32 mouse cellular contexts compared by ENCODE assay signal in the genomic region with DNA sequence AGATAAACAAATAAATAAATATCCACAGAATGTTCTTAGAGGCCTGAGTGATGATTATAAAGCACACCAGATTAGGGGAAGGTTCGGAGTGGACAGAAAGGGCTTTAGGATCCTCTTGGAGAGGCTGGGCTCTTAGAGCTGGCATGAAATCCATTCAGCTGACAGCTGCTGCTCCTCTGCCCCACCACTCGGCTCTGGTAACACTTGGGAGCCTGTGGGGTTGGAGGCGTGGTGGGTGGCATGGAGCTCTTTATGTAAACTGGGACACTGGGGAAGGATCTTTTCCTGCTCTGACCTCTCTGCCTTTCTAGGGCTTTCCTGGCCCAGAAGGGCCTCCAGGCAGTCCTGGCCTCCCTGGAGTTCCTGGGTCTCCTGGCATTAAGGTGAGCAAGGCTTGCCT. TPM values are rescaled to one million over a fixed set of nuclear protein-coding genes. Genes with fewer than 3 reads are reported as not detected.
"Had no signal": no experiment of that assay in that cellular context is flagged by ENCODE, and none has a peak within 500 bp of the region (broad histone marks: within the 10 kb centered on the region; RNA-seq: fewer than 3 reads in every experiment).

No protein-coding gene starts in this region.

- ATAC-seq: forebrain, embryonic 16.5 days; hindbrain, embryonic 16.5 days; inflammation-experienced regulatory T-cells, adult 6 months had no signal

- H3K4me2 ChIP-seq: heart, embryonic 11.5 days; heart, embryonic 13.5 days; heart, embryonic 15.5 days; hindbrain, embryonic 12.5 days; hindbrain, embryonic 14.5 days; intestine, embryonic 15.5 days; limb, embryonic 12.5 days; liver, embryonic 11.5 days; liver, embryonic 13.5 days had no signal

- H3K4me1 ChIP-seq: heart, embryonic 13.5 days; heart, embryonic 15.5 days; hindbrain, embryonic 12.5 days; intestine, embryonic 15.5 days; limb, embryonic 12.5 days; liver, embryonic 13.5 days had no signal

- H3K27me3 ChIP-seq: hindbrain, embryonic 12.5 days; intestine, embryonic 15.5 days; limb, embryonic 12.5 days; liver, embryonic 13.5 days had no signal

- H3K36me3 ChIP-seq: heart, embryonic 13.5 days; heart, embryonic 15.5 days; hindbrain, embryonic 12.5 days; intestine, embryonic 15.5 days; limb, embryonic 10.5 days; limb, embryonic 12.5 days; liver, embryonic 13.5 days had no signal

- DNase-seq: gastrocnemius, postnatal 10 days; heart, adult 11 months; heart, adult 2 months; heart, postnatal 14 days; heart, postnatal 36 days; kidney, adult 18-20 months; kidney, adult 8-10 months; kidney, postnatal 10 days; kidney, postnatal 25 days; kidney, postnatal 4 days; liver; liver, embryonic 13.5 days had no signal

- H3K9ac ChIP-seq: heart, embryonic 13.5 days; heart, embryonic 15.5 days; hindbrain, embryonic 12.5 days; hindbrain, embryonic 14.5 days; intestine, embryonic 15.5 days; limb, embryonic 12.5 days; liver, embryonic 13.5 days had no signal

- H3K27ac ChIP-seq: heart, adult 2 months; heart, embryonic 13.5 days; heart, embryonic 15.5 days; hindbrain, embryonic 12.5 days; hindbrain, embryonic 14.5 days; intestine, embryonic 15.5 days; layer of hippocampus, adult 2 months; left cerebral cortex, adult 2 months; limb, embryonic 10.5 days; limb, embryonic 12.5 days; liver, embryonic 13.5 days had no signal

- H3K4me3 ChIP-seq: heart, adult 2 months; heart, embryonic 13.5 days; heart, embryonic 15.5 days; hindbrain, embryonic 12.5 days; intestine, embryonic 15.5 days; layer of hippocampus, adult 2 months; left cerebral cortex, adult 2 months; limb, embryonic 10.5 days; limb, embryonic 12.5 days; liver, embryonic 13.5 days had no signal

- H3K9me3 ChIP-seq: heart, embryonic 13.5 days; heart, embryonic 15.5 days; hindbrain, embryonic 12.5 days; intestine, embryonic 15.5 days; limb, embryonic 10.5 days; limb, embryonic 12.5 days; liver, embryonic 13.5 days had no signal

RNA-seq across cellular contexts. Expression of gene Col7a1, which starts 10.2 kb away (rescaled TPM):
- total RNA-seq: hematopoietic stem cell, adult 5-6 weeks had no signal

RNA-seq across cellular contexts. Expression of gene Ucn2, which starts 22.2 kb away (rescaled TPM):
- total RNA-seq: heart, adult 2 months; heart, postnatal 36 days; hematopoietic stem cell, adult 5-6 weeks; layer of hippocampus, adult 2 months; layer of hippocampus, postnatal 25 days; left cerebral cortex, postnatal 14 days had no signal
- polyA plus RNA-seq: forebrain, embryonic 16.5 days; heart, adult 2 months; heart, embryonic 11.5 days; heart, embryonic 13.5 days; heart, embryonic 15.5 days; heart, postnatal 0 days; hindbrain, embryonic 12.5 days; hindbrain, embryonic 16.5 days; inflammation-experienced regulatory T-cells, adult 6 months; intestine, embryonic 15.5 days; kidney, embryonic 16.5 days; limb, embryonic 10.5 days; limb, embryonic 12.5 days; liver, embryonic 11.5 days; liver, embryonic 13.5 days had no signal

RNA-seq across cellular contexts. Expression of gene Tmem89, which starts 49.2 kb away (rescaled TPM):
- total RNA-seq: gastrocnemius, postnatal 10 days; heart, adult 2 months; heart, postnatal 36 days; left cerebral cortex, adult 2 months; left cerebral cortex, postnatal 14 days had no signal
- polyA plus RNA-seq: forebrain, embryonic 16.5 days; heart, embryonic 11.5 days; heart, embryonic 13.5 days; heart, embryonic 15.5 days; heart, postnatal 0 days; hindbrain, embryonic 16.5 days; inflammation-experienced regulatory T-cells, adult 6 months; intestine, embryonic 15.5 days; kidney, embryonic 14.5 days; kidney, embryonic 16.5 days; limb, embryonic 10.5 days; limb, embryonic 12.5 days; liver, embryonic 11.5 days; liver, embryonic 13.5 days had no signal
